Comparison of ENCODE assay signal across 8 mouse cellular contexts in genomic region chr4:130081345-130082190, GRCm38 (mm10). TPM values are rescaled to one million over a fixed set of nuclear protein-coding genes. Genes with fewer than 3 reads are reported as not detected.
A peak's percentile ranks its signal among the peaks of the same experiment; 100 is the strongest.
DNase-seq lines count a peak whose midpoint lies in the region; ATAC-seq and TF ChIP-seq lines count a peak whose summit lies in the region.

No protein-coding gene starts in this region.

- intact Hi-C loops in left cerebral cortex, postnatal 36 days (cut with DNase I), result loop anchor here (5.0 to 10.0 kb wide), 4 partner anchors 34 to 387 kb away; partner anchors contain the start of genes Adgrb2, Col16a1 and Tmem39b

- H3K4me2 ChIP-seq in midbrain, embryonic 11.5 days, result no peak overlapping the region
- H3K4me2 ChIP-seq in hindbrain, embryonic 15.5 days, result no peak overlapping the region

- no peak overlapping the region for H3K9ac ChIP-seq in midbrain, embryonic 11.5 days (ENCODE audit: low read length)
- no peak overlapping the region for H3K9ac ChIP-seq in hindbrain, embryonic 15.5 days

- no peak for TF ChIP-seq POLR2A in brain, embryonic 14.5 days (IDR thresholded peaks at IDR 0.05; ENCODE audit: borderline replicate concordance, extremely low read depth, insufficient read depth, insufficient read length, poor library complexity, severe bottlenecking)

- ATAC-seq in midbrain, embryonic 11.5 days (ENCODE audit: low FRiP score), result no peak
- peak; percentile 80 for ATAC-seq in hindbrain, embryonic 15.5 days (ENCODE audit: low FRiP score, low read depth)

- WGBS in midbrain, embryonic 10.5 days, result 83% methylated on average over 19 of the region's 19 CpGs
- 82% methylated on average over 19 of the region's 19 CpGs for WGBS in midbrain, embryonic 11.5 days
- 64% methylated on average over 19 of the region's 19 CpGs for WGBS in hindbrain, embryonic 15.5 days

- no peaks in the 10 kb centered on the region for H3K36me3 ChIP-seq in midbrain, embryonic 10.5 days
- H3K36me3 ChIP-seq in midbrain, embryonic 11.5 days (ENCODE audit: control insufficient read depth, insufficient read depth, low read length), result no peaks in the 10 kb centered on the region
- H3K36me3 ChIP-seq in hindbrain, embryonic 15.5 days, result no peaks in the 10 kb centered on the region

- H3K27me3 ChIP-seq in midbrain, embryonic 10.5 days (ENCODE audit: low read depth, poor library complexity, severe bottlenecking), result peaks cover 55% of the 10 kb centered on the region
- no peaks in the 10 kb centered on the region for H3K27me3 ChIP-seq in midbrain, embryonic 11.5 days (ENCODE audit: control insufficient read depth, insufficient read depth, low read length)
- no peaks in the 10 kb centered on the region for H3K27me3 ChIP-seq in hindbrain, embryonic 15.5 days

- peak overlapping the region; percentile 50; the same call in 1 of the 2 replicates for H3K27ac ChIP-seq in midbrain, embryonic 10.5 days (replicated peaks)
- H3K27ac ChIP-seq in midbrain, embryonic 11.5 days (ENCODE audit: low read depth, low read length), result no peak overlapping the region
- H3K27ac ChIP-seq in hindbrain, embryonic 15.5 days (replicated peaks), result no peak overlapping the region; the same call in 1 of the 2 replicates

- no peak for DNase-seq in midbrain, embryonic 10.5 days (ENCODE audit: low spot score)
- DNase-seq in midbrain, embryonic 11.5 days (ENCODE audit: low spot score, missing footprints), result no peak
- peak; percentile 89 for DNase-seq in brain, embryonic 14.5 days (ENCODE audit: low read depth)
- DNase-seq in frontal cortex, postnatal 36 days (ENCODE audit: low spot score in 2 of 2), result peak; percentile 69 to 75
- DNase-seq in left cerebral cortex, postnatal 36 days (ENCODE audit: low spot score in 2 of 2), result peak; percentile 62 to 68
- DNase-seq in right cerebral cortex, postnatal 36 days (ENCODE audit: low spot score in 2 of 2), result peak; percentile 52 to 62
- DNase-seq in natural killer cell, adult 2 months (ENCODE audit: low spot score in 2 of 2), result no peak

- no peak for TF ChIP-seq CTCF in brain, embryonic 14.5 days (IDR thresholded peaks at IDR 0.05; ENCODE audit: borderline replicate concordance, extremely low read depth, insufficient read depth, insufficient read length)

- H3K4me3 ChIP-seq in midbrain, embryonic 10.5 days, result no peak overlapping the region
- H3K4me3 ChIP-seq in midbrain, embryonic 11.5 days (ENCODE audit: low read depth, low read length), result no peak overlapping the region
- no peak overlapping the region for H3K4me3 ChIP-seq in hindbrain, embryonic 15.5 days

- no peaks in the 10 kb centered on the region for H3K9me3 ChIP-seq in midbrain, embryonic 10.5 days (replicated peaks)
- H3K9me3 ChIP-seq in midbrain, embryonic 11.5 days (ENCODE audit: control insufficient read depth, low read length), result no peaks in the 10 kb centered on the region
- H3K9me3 ChIP-seq in hindbrain, embryonic 15.5 days, result no peaks in the 10 kb centered on the region

- peaks cover 57% of the 10 kb centered on the region for H3K4me1 ChIP-seq in midbrain, embryonic 10.5 days
- no peaks in the 10 kb centered on the region for H3K4me1 ChIP-seq in midbrain, embryonic 11.5 days (ENCODE audit: control insufficient read depth, insufficient read depth, low read length)
- H3K4me1 ChIP-seq in hindbrain, embryonic 15.5 days (replicated peaks), result peaks cover 57% of the 10 kb centered on the region

RNA-seq across cellular contexts. Expression of gene Pef1, which starts 20.8 kb away (rescaled TPM):
- 74.0 and 76.9 TPM in 2 replicates for polyA plus RNA-seq in midbrain, embryonic 10.5 days (2016; fragmentation: Nextera tagmentation; extraction: Ambion mirVana)
- polyA plus RNA-seq in midbrain, embryonic 11.5 days (2014; fragmentation: Nextera tagmentation; extraction: Ambion mirVana), result 71.6 and 72.3 TPM in 2 replicates
- 59.7 and 71.4 TPM in 2 replicates for polyA plus RNA-seq in brain, embryonic 14.5 days (2012; rRNA removed)
- polyA plus RNA-seq in hindbrain, embryonic 15.5 days (2015; fragmentation: Nextera tagmentation; extraction: Ambion mirVana), result 67.5 and 69.1 TPM in 2 replicates
- 10 to 100 TPM; 66.4 to 74.5 TPM for total RNA-seq in left cerebral cortex, postnatal 36 days (2021)

RNA-seq across cellular contexts. Expression of gene Col16a1, which starts 33.9 kb away (rescaled TPM):
- polyA plus RNA-seq in midbrain, embryonic 10.5 days (2016; fragmentation: Nextera tagmentation; extraction: Ambion mirVana), result 3.8 and 5.8 TPM in 2 replicates
- 5.8 and 6.9 TPM in 2 replicates for polyA plus RNA-seq in midbrain, embryonic 11.5 days (2014; fragmentation: Nextera tagmentation; extraction: Ambion mirVana)
- polyA plus RNA-seq in brain, embryonic 14.5 days (2012; rRNA removed), result 16.7 and 17.1 TPM in 2 replicates
- polyA plus RNA-seq in hindbrain, embryonic 15.5 days (2015; fragmentation: Nextera tagmentation; extraction: Ambion mirVana), result 13.4 and 13.9 TPM in 2 replicates
- 10 to 100 TPM; 15.9 to 21.4 TPM for total RNA-seq in left cerebral cortex, postnatal 36 days (2021)

RNA-seq across cellular contexts. Expression of gene Hcrtr1, which starts 57.6 kb away (rescaled TPM):
- polyA plus RNA-seq in midbrain, embryonic 10.5 days (2016; fragmentation: Nextera tagmentation; extraction: Ambion mirVana), result 0.23 and 0.31 TPM in 2 replicates
- polyA plus RNA-seq in midbrain, embryonic 11.5 days (2014; fragmentation: Nextera tagmentation; extraction: Ambion mirVana), result 0.14 and 0.18 TPM in 2 replicates
- polyA plus RNA-seq in brain, embryonic 14.5 days (2012; rRNA removed), result 1.4 and 2.0 TPM in 2 replicates
- polyA plus RNA-seq in hindbrain, embryonic 15.5 days (2015; fragmentation: Nextera tagmentation; extraction: Ambion mirVana), result 3.4 and 5.1 TPM in 2 replicates
- total RNA-seq in left cerebral cortex, postnatal 36 days (2021), result 1 to 10 TPM; 2.0 to 2.4 TPM

Comparison
In these comparisons a context has a peak if more than half of its experiments do, and no peak if none do; other contexts are left out.
1. DNase-seq: peak in brain, embryonic 14.5 days (single experiment), frontal cortex, postnatal 36 days (2 of 2), left cerebral cortex, postnatal 36 days (2 of 2) and right cerebral cortex, postnatal 36 days (2 of 2); none in midbrain, embryonic 10.5 days (single experiment), midbrain, embryonic 11.5 days (single experiment) and natural killer cell, adult 2 months (0 of 2).